Mouse (Mus musculus) midbrain, embryonic 14.5 days (tissue): ENCODE data around the gene Ddx60. TPM values are rescaled to one million over a fixed set of nuclear protein-coding genes. Genes with fewer than 3 reads are reported as not detected.
A peak's percentile ranks its signal among the peaks of the same experiment; 100 is the strongest.

Source experiments
- ATAC-seq: fragments of 200-750 bp; cut with Nextera tagmentation; 2 replicates; pipeline ENCODE4 v1.8.0; 2017; ENCODE audit warnings: moderate number of reproducible peaks, moderate library complexity; ENCODE audit not compliant: low FRiP score, low TSS enrichment
- DNase-seq: peaks from one replicate; pipeline ENCODE4 v3.0.0-alpha.2; 2015
- H3K27ac ChIP-seq: fragments of 300-500 bp; sonication (generic); replicated peaks from 2 replicates; pipeline ENCODE4 v1.5.1; 2014; ENCODE audit warnings: mild to moderate bottlenecking, low read depth, low read length, moderate library complexity
- H3K27me3 ChIP-seq: fragments of 300-500 bp; sonication (generic); 2 replicates; pipeline ENCODE4 v1.6.1; 2014; ENCODE audit warnings: low read length, control low read depth, mixed read lengths; ENCODE audit not compliant: control insufficient read depth, insufficient read depth
- H3K36me3 ChIP-seq: fragments of 300-500 bp; sonication (generic); 2 replicates; pipeline ENCODE4 v1.6.1; 2014; ENCODE audit warnings: low read length, control low read depth; ENCODE audit not compliant: control insufficient read depth, insufficient read depth
- H3K4me1 ChIP-seq: fragments of 300-500 bp; sonication (generic); 2 replicates; pipeline ENCODE4 v1.6.1; 2014; ENCODE audit warnings: mild to moderate bottlenecking, antibody characterized with exemption, low read length, control low read depth; ENCODE audit not compliant: control insufficient read depth, insufficient read depth
- H3K4me2 ChIP-seq: fragments of 300-500 bp; sonication (generic); 2 replicates; pipeline ENCODE4 v1.6.1; 2014; ENCODE audit warnings: mild to moderate bottlenecking, low read length, moderate library complexity
- H3K4me3 ChIP-seq: fragments of 300-500 bp; sonication (generic); replicated peaks from 2 replicates; pipeline ENCODE4 v1.5.1; 2014; ENCODE audit warnings: low read depth, low read length
- H3K9ac ChIP-seq: fragments of 300-500 bp; sonication (generic); replicated peaks from 2 replicates; pipeline ENCODE4 v1.6.1; 2014; ENCODE audit warnings: mild to moderate bottlenecking, low read length, moderate library complexity
- H3K9me3 ChIP-seq: fragments of 300-500 bp; sonication (generic); 2 replicates; pipeline ENCODE4 v1.6.1; 2016; ENCODE audit warnings: low read length, control low read depth, mixed read lengths; ENCODE audit not compliant: control insufficient read depth
- WGBS: fragments of 180-500 bp; shearing (Covaris S2); extraction: QIAGEN DNeasy Blood & Tissue Kit; methylation state at CpG from one replicate; pipeline ENCODE4 v1.1.7; 2014; 5-methylcytosine and 5-hydroxymethylcytosine counted together
- polyA plus RNA-seq: library from polyadenylated mRNA; unstranded; fragments of >200 nt; fragmentation: Nextera tagmentation; extraction: Ambion mirVana; gene quantifications from 2 replicates; pipeline ENCODE4 v1.2.1, GENCODE M21; 2014

Ddx60 gene
- 0.04 and 1.0 TPM in 2 replicates for polyA plus RNA-seq

- H3K9me3 ChIP-seq, result no peaks in the 10 kb centered on the region
- 10% methylated on average over 22 of the region's 22 CpGs for WGBS
- ATAC-seq, result no peak
- peak within 1 kb of the TSS; percentile 22 for H3K4me3 ChIP-seq
- DNase-seq, result peak; percentile 70
- H3K27me3 ChIP-seq, result 0 out of 2 replicates have a peak, but pooled peaks cover 5% of the 10 kb centered on the region
- no peaks in the 10 kb centered on the region for H3K36me3 ChIP-seq
- no peak within 1 kb of the TSS for H3K27ac ChIP-seq
- H3K9ac ChIP-seq, result no peak within 1 kb of the TSS; the same call in 1 of the 2 replicates
- H3K4me2 ChIP-seq, result peak within 1 kb of the TSS; percentile 57
- H3K4me1 ChIP-seq, result peaks cover 3% of the 10 kb centered on the region; the same call in 1 of the 2 replicates
Measured at GRCm38 (mm10) chr8:61927777-61928494, at the start of gene Ddx60. TSS of gene Ddx60 (plus strand) at chr8:61928087.

GRCm38 (mm10) chr8:61894062-61894461, 33.8 kb upstream of the Ddx60 start:
- Histone ChIP-seq H3K27me3 (no peaks in the 10 kb centered on the region), H3K4me1 (no peaks in the 10 kb centered on the region), H3K9me3 (no peaks in the 10 kb centered on the region), H3K4me2 (no peak overlapping the region), H3K9ac (no peak overlapping the region), H3K4me3 (no peak overlapping the region), H3K27ac (no peak overlapping the region), H3K36me3 (no peaks in the 10 kb centered on the region)
- ATAC-seq, result no peak; the same call in 1 of the 2 replicates
- WGBS, result 60% methylated on average over 2 of the region's 2 CpGs
- peak; percentile 79 for DNase-seq

GRCm38 (mm10) chr8:61896742-61897141, 31.1 kb upstream of the Ddx60 start:
- Histone ChIP-seq H3K4me1 (no peaks in the 10 kb centered on the region), H3K4me3 (no peak overlapping the region), H3K27me3 (no peaks in the 10 kb centered on the region), H3K4me2 (no peak overlapping the region), H3K9me3 (no peaks in the 10 kb centered on the region), H3K9ac (no peak overlapping the region), H3K27ac (no peak overlapping the region), H3K36me3 (no peaks in the 10 kb centered on the region)
- WGBS, result 82% methylated on average over 1 of the region's 1 CpGs
- no peak for DNase-seq
- no peak for ATAC-seq

GRCm38 (mm10) chr8:61897402-61897801, 30.5 kb upstream of the Ddx60 start:
- ATAC-seq (0 out of 2 replicates have a peak, but pooled peaks have one; percentile 4), DNase-seq (no peak)
- WGBS, result 100% methylated on average over 1 of the region's 1 CpGs
- H3K9ac ChIP-seq, result no peak overlapping the region
- no peak overlapping the region for H3K4me3 ChIP-seq
- no peaks in the 10 kb centered on the region for H3K4me1 ChIP-seq
- no peaks in the 10 kb centered on the region for H3K36me3 ChIP-seq
- H3K4me2 ChIP-seq, result no peak overlapping the region
- no peak overlapping the region for H3K27ac ChIP-seq
- H3K9me3 ChIP-seq, result no peaks in the 10 kb centered on the region
- H3K27me3 ChIP-seq, result no peaks in the 10 kb centered on the region

- Histone ChIP-seq H3K4me3 (no peak overlapping the region), H3K27ac (no peak overlapping the region), H3K27me3 (no peaks in the 10 kb centered on the region), H3K4me2 (no peak overlapping the region), H3K4me1 (no peaks in the 10 kb centered on the region), H3K9ac (no peak overlapping the region), H3K9me3 (no peaks in the 10 kb centered on the region), H3K36me3 (no peaks in the 10 kb centered on the region)
- DNase-seq (peak; percentile 43), ATAC-seq (no peak)
- 11% methylated on average over 6 of the region's 6 CpGs for WGBS
Measured at GRCm38 (mm10) chr8:61901028-61901717, 26.7 kb upstream of the Ddx60 start.

- ATAC-seq (no peak), DNase-seq (no peak)
- Histone ChIP-seq H3K27ac (no peak within 1 kb of the TSS), H3K4me1 (no peaks in the 10 kb centered on the region), H3K27me3 (no peaks in the 10 kb centered on the region), H3K36me3 (no peaks in the 10 kb centered on the region), H3K9ac (no peak within 1 kb of the TSS), H3K9me3 (no peaks in the 10 kb centered on the region), H3K4me3 (no peak within 1 kb of the TSS), H3K4me2 (no peak within 1 kb of the TSS)
- WGBS, result 85% methylated on average over 5 of the region's 5 CpGs
Measured at GRCm38 (mm10) chr8:61902521-61902920, 25.4 kb upstream of the Ddx60 start, which contains the start of gene Palld. TSS of gene Palld (minus strand) at chr8:61902690.

GRCm38 (mm10) chr8:61908303-61909215, 19.3 kb upstream of the Ddx60 start:
- Histone ChIP-seq H3K4me1 (no peaks in the 10 kb centered on the region), H3K4me3 (no peak overlapping the region), H3K9me3 (no peaks in the 10 kb centered on the region), H3K27ac (no peak overlapping the region), H3K27me3 (no peaks in the 10 kb centered on the region), H3K9ac (no peak overlapping the region), H3K36me3 (no peaks in the 10 kb centered on the region), H3K4me2 (no peak overlapping the region)
- DNase-seq (peak; percentile 23), ATAC-seq (no peak)
- 74% methylated on average over 13 of the region's 13 CpGs for WGBS

GRCm38 (mm10) chr8:61909313-61909712, 18.6 kb upstream of the Ddx60 start:
- Histone ChIP-seq H3K27ac (no peak overlapping the region), H3K4me1 (no peaks in the 10 kb centered on the region), H3K4me2 (no peak overlapping the region), H3K36me3 (no peaks in the 10 kb centered on the region), H3K27me3 (no peaks in the 10 kb centered on the region), H3K9me3 (no peaks in the 10 kb centered on the region), H3K9ac (no peak overlapping the region), H3K4me3 (no peak overlapping the region)
- DNase-seq (no peak), ATAC-seq (no peak)
- 87% methylated on average over 3 of the region's 3 CpGs for WGBS
